Comparison of ENCODE assay signal across 15 mouse cellular contexts in the genomic region with DNA sequence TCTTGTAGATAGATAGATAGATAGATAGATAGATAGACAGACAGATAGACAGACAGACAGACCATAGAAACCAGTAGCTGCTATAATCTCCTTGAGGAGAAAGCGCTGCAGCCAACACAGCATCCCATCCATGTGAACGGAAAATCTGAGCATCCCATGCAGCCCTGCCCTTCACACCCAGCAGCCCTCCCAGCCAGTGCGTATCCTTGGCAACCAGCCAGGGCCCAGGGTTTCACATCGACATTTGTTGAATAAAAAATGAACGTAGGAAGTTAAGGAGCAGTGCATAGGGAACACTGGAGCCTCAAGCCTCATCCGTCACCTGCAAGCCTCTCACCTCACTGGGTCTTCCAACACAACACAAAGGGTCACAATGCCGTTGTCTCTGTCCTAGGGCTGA.
A peak's percentile ranks its signal among the peaks of the same experiment; 100 is the strongest.
DNase-seq lines count a peak whose midpoint lies in the region; ATAC-seq and TF ChIP-seq lines count a peak whose summit lies in the region.
"Had no signal": no experiment of that assay in that cellular context is flagged by ENCODE, and none has a peak within 500 bp of the region (broad histone marks: within the 10 kb centered on the region; RNA-seq: fewer than 3 reads in every experiment).

No protein-coding gene starts in this region.

- ATAC-seq in lung, embryonic 14.5 days (ENCODE audit: insufficient read depth): no peak
- peak; percentile 69 for ATAC-seq in hindbrain, embryonic 12.5 days (ENCODE audit: low FRiP score)
- peak; percentile 10; the same call in 1 of the 2 replicates for ATAC-seq in midbrain, postnatal 0 days (ENCODE audit: low FRiP score)
- no peak for ATAC-seq in intestine, embryonic 15.5 days
- no peak for ATAC-seq in CD4-positive, CD25-positive, alpha-beta regulatory T cell, adult 4 months
- ATAC-seq: lung, postnatal 0 days had no signal

- peak; percentile 30 for DNase-seq in adrenal gland, postnatal 25 days
- no peak for DNase-seq in adrenal gland, postnatal 4 days (ENCODE audit: low spot score in 2 of 2)
- DNase-seq in lung, embryonic 14.5 days: peak; percentile 59
- no peak for DNase-seq in lung, postnatal 10 days
- peak; percentile 52 for DNase-seq in midbrain, postnatal 0 days (ENCODE audit: low spot score)
- DNase-seq: gastrocnemius, adult 2 months; kidney, adult 2 months; right cerebral cortex, adult 18-20 months had no signal

- H3K36me3 ChIP-seq in lung, embryonic 14.5 days (ENCODE audit: insufficient read depth): no peaks in the 10 kb centered on the region
- H3K36me3 ChIP-seq in hindbrain, embryonic 12.5 days: no peaks in the 10 kb centered on the region
- H3K36me3 ChIP-seq in midbrain, postnatal 0 days (ENCODE audit: insufficient read depth, low read length): no peaks in the 10 kb centered on the region
- H3K36me3 ChIP-seq in intestine, embryonic 15.5 days: no peaks in the 10 kb centered on the region
- H3K36me3 ChIP-seq: embryonic facial prominence, embryonic 15.5 days had no signal

- no peak overlapping the region for H3K4me2 ChIP-seq in lung, embryonic 14.5 days
- no peak overlapping the region for H3K4me2 ChIP-seq in hindbrain, embryonic 12.5 days (replicated peaks)
- no peak overlapping the region for H3K4me2 ChIP-seq in midbrain, postnatal 0 days (ENCODE audit: low read depth, low read length, poor library complexity, severe bottlenecking)
- no peak overlapping the region for H3K4me2 ChIP-seq in intestine, embryonic 15.5 days (replicated peaks)
- H3K4me2 ChIP-seq: embryonic facial prominence, embryonic 15.5 days had no signal

- H3K27ac ChIP-seq in lung, embryonic 14.5 days (ENCODE audit: low read depth): no peak overlapping the region
- peak overlapping the region; percentile 66 for H3K27ac ChIP-seq in hindbrain, embryonic 12.5 days
- H3K27ac ChIP-seq in midbrain, postnatal 0 days (ENCODE audit: low read depth, low read length): no peak overlapping the region
- H3K27ac ChIP-seq in intestine, embryonic 15.5 days: no peak overlapping the region
- H3K27ac ChIP-seq: embryonic facial prominence, embryonic 15.5 days; gastrocnemius, adult 2 months; stomach, postnatal 0 days had no signal

- no peak for TF ChIP-seq CTCF in lung, embryonic 14.5 days (IDR thresholded peaks at IDR 0.05; ENCODE audit: low read depth)
- TF ChIP-seq CTCF in midbrain, postnatal 0 days (IDR thresholded peaks at IDR 0.05): no peak

- H3K4me1 ChIP-seq in lung, embryonic 14.5 days (ENCODE audit: insufficient read depth): no peaks in the 10 kb centered on the region
- H3K4me1 ChIP-seq in hindbrain, embryonic 12.5 days: peaks cover 46% of the 10 kb centered on the region
- H3K4me1 ChIP-seq in midbrain, postnatal 0 days (ENCODE audit: insufficient read depth, low read length): peaks cover 6% of the 10 kb centered on the region
- no peaks in the 10 kb centered on the region; the same call in 1 of the 2 replicates for H3K4me1 ChIP-seq in intestine, embryonic 15.5 days (replicated peaks)

- H3K9me3 ChIP-seq in lung, embryonic 14.5 days (ENCODE audit: low read depth, low read length): no peaks in the 10 kb centered on the region
- H3K9me3 ChIP-seq in hindbrain, embryonic 12.5 days (replicated peaks): no peaks in the 10 kb centered on the region
- no peaks in the 10 kb centered on the region for H3K9me3 ChIP-seq in midbrain, postnatal 0 days (ENCODE audit: low read length)
- no peaks in the 10 kb centered on the region for H3K9me3 ChIP-seq in intestine, embryonic 15.5 days
- H3K9me3 ChIP-seq: embryonic facial prominence, embryonic 15.5 days had no signal

- H3K9ac ChIP-seq in lung, embryonic 14.5 days: no peak overlapping the region
- no peak overlapping the region for H3K9ac ChIP-seq in hindbrain, embryonic 12.5 days
- no peak overlapping the region for H3K9ac ChIP-seq in midbrain, postnatal 0 days (replicated peaks; ENCODE audit: low read length, poor library complexity, severe bottlenecking)
- H3K9ac ChIP-seq in intestine, embryonic 15.5 days: no peak overlapping the region
- H3K9ac ChIP-seq: embryonic facial prominence, embryonic 15.5 days had no signal

- peaks cover 13% of the 10 kb centered on the region; the same call in 1 of the 2 replicates for H3K27me3 ChIP-seq in lung, embryonic 14.5 days (ENCODE audit: insufficient read depth, low read length)
- peaks cover 9% of the 10 kb centered on the region; the same call in 1 of the 2 replicates for H3K27me3 ChIP-seq in hindbrain, embryonic 12.5 days
- no peaks in the 10 kb centered on the region; the same call in 1 of the 2 replicates for H3K27me3 ChIP-seq in midbrain, postnatal 0 days (ENCODE audit: insufficient read depth, low read length)
- 0 out of 2 replicates have a peak, but pooled peaks cover 3% of the 10 kb centered on the region for H3K27me3 ChIP-seq in intestine, embryonic 15.5 days (replicated peaks)

- no peak overlapping the region for H3K4me3 ChIP-seq in lung, embryonic 14.5 days (ENCODE audit: low read depth, low read length)
- H3K4me3 ChIP-seq in hindbrain, embryonic 12.5 days: no peak overlapping the region
- H3K4me3 ChIP-seq in midbrain, postnatal 0 days (ENCODE audit: low read depth, low read length): no peak overlapping the region
- no peak overlapping the region for H3K4me3 ChIP-seq in intestine, embryonic 15.5 days (replicated peaks)
- H3K4me3 ChIP-seq: embryonic facial prominence, embryonic 15.5 days; gastrocnemius, adult 2 months; myocyte had no signal

- 28% methylated on average over 7 of the region's 7 CpGs for WGBS in lung, embryonic 14.5 days
- WGBS in hindbrain, embryonic 12.5 days: 25% methylated on average over 7 of the region's 7 CpGs
- 15% methylated on average over 7 of the region's 7 CpGs for WGBS in midbrain, postnatal 0 days
- 35% methylated on average over 7 of the region's 7 CpGs for WGBS in intestine, embryonic 15.5 days

Comparison
In these comparisons a context has a peak if more than half of its experiments do, and no peak if none do; other contexts are left out.
1. DNase-seq: peak in adrenal gland, postnatal 25 days (single experiment), lung, embryonic 14.5 days (single experiment) and midbrain, postnatal 0 days (single experiment); none in adrenal gland, postnatal 4 days (0 of 2) and lung, postnatal 10 days (single experiment).
2. ATAC-seq: peak in hindbrain, embryonic 12.5 days (single experiment) and midbrain, postnatal 0 days (single experiment); none in lung, embryonic 14.5 days (single experiment), intestine, embryonic 15.5 days (single experiment) and CD4-positive, CD25-positive, alpha-beta regulatory T cell, adult 4 months (single experiment).